Mouse (Mus musculus) cerebellum, adult 2 months (tissue): Measurements from ENCODE around the gene Cygb. TPM values are rescaled to one million over a fixed set of nuclear protein-coding genes. Genes with fewer than 3 reads are reported as not detected.

ENCODE experiments used
- DNase-seq, 2 experiments: peaks; one replicate each; pipeline ENCODE4 v3.0.0; 2021
- H3K27ac ChIP-seq: fragments of 200-500 bp; 2 replicates; pipeline ENCODE4 v1.5.1; 2012; ENCODE audit warnings: low read length, control low read depth, inconsistent platforms; ENCODE audit not compliant: insufficient read depth
- H3K27me3 ChIP-seq: fragments of 200-500 bp; 2 replicates; pipeline ENCODE4 v1.6.1; 2012; ENCODE audit warnings: inconsistent platforms, mild to moderate bottlenecking, low read length, moderate library complexity; ENCODE audit not compliant: control insufficient read depth, insufficient read depth
- H3K4me1 ChIP-seq: fragments of 200-500 bp; 2 replicates; pipeline ENCODE4 v1.6.1; 2011; ENCODE audit warnings: low read length; ENCODE audit not compliant: control insufficient read depth, insufficient read depth
- H3K4me3 ChIP-seq: fragments of 200-500 bp; replicated peaks from 2 replicates; pipeline ENCODE3; 2011; ENCODE audit warnings: mild to moderate bottlenecking, low read depth, low read length, control low read depth; ENCODE audit not compliant: insufficient read depth
- CTCF ChIP-seq: fragments of 200-500 bp; IDR thresholded peaks from 2 replicates; pipeline ENCODE4 v1.5.1; 2011; ENCODE audit warnings: low read depth, mild to moderate bottlenecking, control low read depth, low read length, moderate library complexity, borderline replicate concordance; ENCODE audit not compliant: insufficient read depth
- POLR2A ChIP-seq: fragments of 200-500 bp; IDR thresholded peaks from 2 replicates; pipeline ENCODE4 v1.6.1; 2011; ENCODE audit warnings: low read length, control low read depth, borderline replicate concordance; ENCODE audit not compliant: insufficient read depth
- WGBS: fragments of 180-500 bp; shearing (Covaris S2); methylation state at CpG from one replicate; pipeline ENCODE4 v1.1.7; 2018; 5-methylcytosine and 5-hydroxymethylcytosine counted together
- polyA plus RNA-seq: library from polyadenylated mRNA; depleted of rRNA; stranded (reverse); fragments of >200 nt; gene quantifications from 2 replicates; pipeline ENCODE4 v1.2.3, GENCODE M21; 2012; rRNA removed

Gene Cygb
- polyA plus RNA-seq, 1 experiment: 113 TPM

DNA sequence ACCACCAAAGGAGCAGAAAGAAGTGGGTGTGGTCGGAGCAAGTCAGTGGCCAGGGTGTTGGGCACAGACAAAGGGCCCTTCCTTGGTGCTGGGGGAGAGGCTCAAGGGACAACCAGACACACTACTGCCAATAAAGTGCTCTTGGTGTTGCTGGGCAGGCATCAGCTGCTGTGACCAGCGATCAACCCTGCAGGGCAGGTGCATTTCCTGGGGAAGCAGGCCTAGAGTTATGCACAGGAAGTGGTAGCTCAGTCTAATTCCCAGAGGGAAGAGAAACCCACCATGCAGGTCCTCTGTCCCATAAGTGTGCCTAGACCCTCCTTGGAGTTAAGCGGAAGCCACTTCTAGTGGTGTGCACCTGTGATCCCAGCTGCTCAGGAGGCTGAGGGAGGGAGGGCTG lies 46.4 kb downstream of the Cygb start:
- no peaks in the 10 kb centered on the region for H3K27me3 ChIP-seq
- 93% methylated on average over 3 of the region's 3 CpGs for WGBS
- H3K27ac ChIP-seq: no peak overlapping the region
- TF ChIP-seq POLR2A (no peak), CTCF (no peak)
- H3K4me3 ChIP-seq: no peak overlapping the region
- H3K4me1 ChIP-seq: peaks cover 27% of the 10 kb centered on the region
- DNase-seq: no peak

DNA sequence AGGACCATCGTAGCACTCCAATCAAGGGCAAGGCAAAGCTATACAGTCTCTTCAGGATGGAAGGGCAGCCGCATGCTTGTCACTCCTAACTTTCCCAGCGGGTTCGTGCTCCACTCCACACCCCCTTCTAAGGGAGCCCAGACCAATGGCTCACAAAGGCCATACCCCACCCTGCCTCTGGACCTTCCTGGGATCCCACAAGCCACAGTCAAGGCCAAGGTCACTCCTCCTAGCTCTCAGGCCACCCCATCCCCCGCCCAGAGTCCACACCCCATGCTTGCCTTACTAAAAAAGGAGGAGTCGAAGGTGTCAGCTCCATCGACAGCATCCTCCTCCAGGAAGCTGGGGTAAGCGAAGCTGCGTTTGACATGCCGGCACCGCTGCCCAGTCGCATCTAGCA lies 50.0 kb downstream of the Cygb start:
- H3K4me3 ChIP-seq: no peak overlapping the region
- no peak overlapping the region for H3K27ac ChIP-seq
- TF ChIP-seq CTCF (no peak), POLR2A (no peak)
- DNase-seq: no peak
- WGBS: 97% methylated on average over 12 of the region's 12 CpGs
- peaks cover 29% of the 10 kb centered on the region for H3K4me1 ChIP-seq
- H3K27me3 ChIP-seq: no peaks in the 10 kb centered on the region

DNA sequence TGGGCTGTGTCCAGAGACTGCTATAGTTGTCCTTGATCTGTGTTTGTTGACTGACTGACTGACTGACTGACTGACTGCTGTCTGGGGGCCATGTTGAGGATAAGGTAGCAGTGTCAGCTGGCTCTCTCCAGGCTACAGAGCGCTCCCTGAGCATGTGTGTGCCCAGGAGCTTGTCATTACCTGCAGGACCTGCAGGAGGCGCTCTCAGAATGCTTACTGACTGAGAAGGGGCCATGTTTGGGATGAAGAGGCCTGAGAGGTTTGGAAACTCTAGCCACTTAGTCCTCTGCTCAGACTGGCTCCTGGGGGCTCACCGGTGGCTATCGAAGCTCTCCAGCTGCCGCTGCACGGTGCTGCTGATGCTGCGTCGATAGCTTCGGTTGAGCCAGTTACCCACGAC lies 50.8 kb downstream of the Cygb start:
- TF ChIP-seq CTCF (0 out of 2 replicates have a peak, but pooled peaks have one; percentile 28), POLR2A (no peak)
- H3K4me1 ChIP-seq: peaks cover 25% of the 10 kb centered on the region
- H3K27me3 ChIP-seq: no peaks in the 10 kb centered on the region
- no peak overlapping the region for H3K27ac ChIP-seq
- DNase-seq: no peak
- 89% methylated on average over 10 of the region's 10 CpGs for WGBS
- no peak overlapping the region for H3K4me3 ChIP-seq

- TF ChIP-seq CTCF (no peak), POLR2A (no peak)
- Histone ChIP-seq H3K4me3 (no peak overlapping the region), H3K4me1 (peaks cover 24% of the 10 kb centered on the region), H3K27ac (no peak overlapping the region), H3K27me3 (no peaks in the 10 kb centered on the region)
- WGBS: 72% methylated on average over 8 of the region's 8 CpGs
- no peak for DNase-seq
Measured at GRCm38 (mm10) chr11:116602043-116602442, 52.1 kb downstream of the Cygb start.

- DNase-seq: peak in 1 of 2 experiments; percentile 57
- 15% methylated on average over 8 of the region's 8 CpGs for WGBS
- H3K4me1 ChIP-seq: peaks cover 24% of the 10 kb centered on the region
- H3K27ac ChIP-seq: no peak overlapping the region
- TF ChIP-seq POLR2A (no peak), CTCF (no peak)
- H3K27me3 ChIP-seq: no peaks in the 10 kb centered on the region
- no peak overlapping the region for H3K4me3 ChIP-seq
Measured at GRCm38 (mm10) chr11:116601166-116601565, 52.9 kb downstream of the Cygb start.

- 82% methylated on average over 15 of the region's 15 CpGs for WGBS
- no peak for DNase-seq
- Histone ChIP-seq H3K4me1 (peaks cover 24% of the 10 kb centered on the region), H3K4me3 (no peak overlapping the region), H3K27ac (no peak overlapping the region), H3K27me3 (no peaks in the 10 kb centered on the region)
- no peak for TF ChIP-seq CTCF
- no peak for TF ChIP-seq POLR2A
Measured at GRCm38 (mm10) chr11:116599230-116599629, 54.9 kb downstream of the Cygb start.

DNA sequence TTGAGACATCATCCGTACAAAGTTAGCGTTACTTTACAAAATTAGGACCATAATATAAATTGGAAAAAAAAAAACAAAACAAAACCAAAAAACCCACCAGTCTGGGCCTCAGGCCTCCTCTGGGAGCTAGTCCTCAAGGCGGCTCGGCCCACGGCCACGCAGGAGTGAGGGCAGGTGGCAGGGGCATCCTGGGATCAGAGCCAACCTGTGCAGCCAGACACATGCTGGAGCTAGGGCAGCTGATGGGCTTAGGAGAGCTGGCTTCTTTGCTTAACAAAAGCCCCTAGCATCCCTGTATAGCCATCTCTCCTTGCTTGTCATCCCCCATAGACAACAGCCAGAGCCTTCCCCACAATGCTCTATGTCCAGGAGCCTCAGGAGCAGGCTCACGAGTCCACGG lies 55.9 kb downstream of the Cygb start:
- no peaks in the 10 kb centered on the region for H3K27me3 ChIP-seq
- WGBS: 84% methylated on average over 8 of the region's 8 CpGs
- H3K4me1 ChIP-seq: peaks cover 28% of the 10 kb centered on the region
- DNase-seq: no peak
- no peak overlapping the region for H3K4me3 ChIP-seq
- no peak overlapping the region for H3K27ac ChIP-seq
- no peak for TF ChIP-seq POLR2A
- TF ChIP-seq CTCF: no peak

- WGBS: 89% methylated on average over 19 of the region's 19 CpGs
- H3K4me3 ChIP-seq: no peak overlapping the region
- H3K27ac ChIP-seq: no peak overlapping the region
- TF ChIP-seq POLR2A (no peak), CTCF (no peak)
- DNase-seq: no peak
- peaks cover 30% of the 10 kb centered on the region for H3K4me1 ChIP-seq
- H3K27me3 ChIP-seq: no peaks in the 10 kb centered on the region
Measured at GRCm38 (mm10) chr11:116596766-116597165, 57.3 kb downstream of the Cygb start.

Other genes starting within 250 kb of the Cygb start
- 121 and 147 TPM in 2 replicates for gene Rnf157, start 241.3 kb downstream of the Cygb start, polyA plus RNA-seq
- 34.8 and 44.0 TPM in 2 replicates for gene Ubald2, start 220.2 kb downstream of the Cygb start, polyA plus RNA-seq
- 0.05 TPM in 1 of 2 replicates, not detected in the other for gene Qrich2, start 188.1 kb downstream of the Cygb start, polyA plus RNA-seq
- 114 and 129 TPM in 2 replicates for gene Prpsap1, start 160.1 kb downstream of the Cygb start, polyA plus RNA-seq
- gene Sphk1, start 123.4 kb downstream of the Cygb start, polyA plus RNA-seq: 9.0 and 9.7 TPM in 2 replicates
- gene Ube2o, start 72.9 kb downstream of the Cygb start, polyA plus RNA-seq: 81.9 and 88.2 TPM in 2 replicates
- gene Aanat, start 67.9 kb downstream of the Cygb start, polyA plus RNA-seq: 1.2 and 1.3 TPM in 2 replicates
- 1.9 and 2.2 TPM in 2 replicates for gene Rhbdf2, start 27.3 kb downstream of the Cygb start, polyA plus RNA-seq
- 13.7 and 14.2 TPM in 2 replicates for gene Prcd, start 779 bp downstream of the Cygb start, polyA plus RNA-seq
- gene St6galnac1, start 121.2 kb upstream of the Cygb start, polyA plus RNA-seq: 0.03 TPM in 1 of 2 replicates, not detected in the other
- 18.1 and 20.9 TPM in 2 replicates for gene Mxra7, start 173.7 kb upstream of the Cygb start, polyA plus RNA-seq
- gene Mettl23, start 189.0 kb upstream of the Cygb start, polyA plus RNA-seq: 27.3 and 27.8 TPM in 2 replicates
- 33.0 and 34.8 TPM in 2 replicates for gene Jmjd6, start 189.1 kb upstream of the Cygb start, polyA plus RNA-seq
- 33.0 and 34.2 TPM in 2 replicates for gene Mfsd11, start 198.1 kb upstream of the Cygb start, polyA plus RNA-seq
- 361 and 389 TPM in 2 replicates for gene Srsf2, start 198.8 kb upstream of the Cygb start, polyA plus RNA-seq